Mouse (Mus musculus): ENCODE data around the gene Gopc. TPM values are rescaled to one million over a fixed set of nuclear protein-coding genes. Genes with fewer than 3 reads are reported as not detected.
"Not testable (repeated sequence)": the region's sequence is repeated elsewhere in the genome, so short reads cannot be mapped to it uniquely, and the experiment has no call there.

Gopc gene
- total RNA-seq, 2 experiments from 2014 or later: 17.2 to 17.4 TPM

DNA sequence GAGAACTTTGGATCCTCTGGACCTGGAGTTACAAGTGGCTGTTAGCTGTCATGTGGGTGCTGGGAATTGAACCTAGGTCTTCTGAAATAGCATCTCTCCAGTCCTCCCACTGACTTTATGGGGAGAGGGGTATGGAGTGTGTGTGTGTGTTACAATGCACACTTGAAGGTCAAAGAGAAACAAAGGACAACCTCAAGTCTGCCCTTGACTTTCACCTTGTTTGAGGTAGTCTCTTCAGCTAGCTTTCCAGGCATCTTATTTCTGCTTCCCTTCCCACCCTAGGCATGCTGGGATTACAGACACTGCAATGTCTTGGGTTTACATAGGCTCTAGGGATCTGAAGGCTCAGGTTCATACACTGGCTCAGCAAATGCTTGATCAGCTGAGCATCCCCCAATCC lies 79.7 kb downstream of the Gopc start:
- no peak for ATAC-seq (replicated peaks; ENCODE audit: poor library complexity)

DNA sequence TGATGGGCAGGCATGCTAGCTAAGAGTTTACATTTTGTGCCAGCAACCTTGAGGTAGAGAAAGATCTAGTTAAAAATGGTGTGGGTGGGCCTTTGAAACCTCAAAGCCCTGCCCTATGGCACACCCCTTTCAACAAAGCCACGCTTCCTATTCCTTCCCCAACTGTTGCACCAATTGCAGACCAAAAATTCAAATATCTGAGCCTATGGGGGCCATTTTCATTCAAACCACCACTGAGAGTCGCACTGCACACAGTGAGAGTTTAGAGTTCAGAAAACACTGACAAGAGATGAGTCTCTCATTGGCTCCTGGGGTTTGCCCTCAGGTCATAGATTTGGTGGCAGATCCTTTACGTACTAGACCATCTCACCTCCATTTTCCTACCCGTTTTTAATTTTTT lies 80.2 kb downstream of the Gopc start:
- no peak for ATAC-seq (replicated peaks; ENCODE audit: poor library complexity)

GRCm38 (mm10) chr10:52298568-52298967 lies 83.4 kb downstream of the Gopc start:
- not testable (repeated sequence) for ATAC-seq (replicated peaks; ENCODE audit: poor library complexity)

DNA sequence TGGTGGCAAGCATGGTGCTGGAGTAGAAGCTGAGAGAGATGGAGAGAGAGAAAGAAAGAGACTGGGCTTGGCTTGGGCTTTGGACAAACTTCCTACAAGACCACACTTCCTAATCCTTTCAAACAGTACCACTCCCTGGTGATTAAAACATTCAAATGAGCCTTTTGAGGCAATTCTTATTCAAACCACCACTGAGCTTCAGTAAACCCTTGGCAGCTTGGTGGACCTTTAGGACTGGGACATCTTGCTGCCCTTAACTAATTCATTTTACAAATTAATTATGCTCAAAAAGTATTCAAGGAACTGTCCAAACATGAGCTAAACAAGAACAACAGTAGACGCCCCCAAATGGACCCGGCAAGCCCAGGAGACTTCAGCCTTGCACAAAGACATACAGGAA lies 86.0 kb downstream of the Gopc start:
- no peak for ATAC-seq (replicated peaks; ENCODE audit: poor library complexity)

GRCm38 (mm10) chr10:52293921-52294577 lies 87.9 kb downstream of the Gopc start:
- ATAC-seq (replicated peaks; ENCODE audit: poor library complexity): no peak

DNA sequence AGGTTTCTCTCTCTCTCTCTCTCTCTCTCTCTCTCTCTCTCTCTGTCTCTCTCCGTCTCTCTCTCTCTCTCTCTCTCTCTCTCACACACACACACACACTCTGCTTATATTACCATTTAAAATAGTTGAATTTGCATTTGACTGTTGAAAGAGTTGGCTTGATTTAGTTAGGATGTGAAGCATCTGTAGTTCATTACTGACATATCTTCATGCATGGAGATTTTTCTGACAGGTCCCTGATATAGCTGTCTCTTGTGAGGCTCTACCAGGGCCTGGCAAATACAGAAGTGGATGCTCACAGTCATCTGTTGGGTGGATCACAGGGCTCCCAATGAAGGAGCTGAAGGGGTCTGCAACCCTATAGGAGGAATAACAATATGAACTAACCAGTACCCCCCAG lies 89.5 kb downstream of the Gopc start:
- ATAC-seq (replicated peaks; ENCODE audit: poor library complexity): not testable (repeated sequence)

DNA sequence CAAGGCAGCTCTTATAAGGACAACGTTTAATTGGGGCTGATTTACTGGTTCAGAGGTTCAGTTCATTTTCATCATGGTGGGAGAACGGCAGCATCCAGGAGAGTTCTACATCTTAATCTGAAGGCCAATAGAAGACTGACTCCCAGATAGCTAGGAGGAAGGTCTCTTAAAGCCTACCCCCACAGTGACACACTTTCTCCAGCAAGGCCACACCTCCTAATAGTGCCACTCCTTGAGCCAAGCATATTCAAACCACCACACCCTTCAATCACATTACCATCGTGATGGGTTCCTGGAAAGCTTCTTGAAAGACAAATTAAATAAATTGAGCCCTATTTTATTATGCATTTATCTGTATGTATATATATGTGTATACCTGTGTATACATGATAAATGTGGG lies 92.7 kb downstream of the Gopc start:
- ATAC-seq (replicated peaks; ENCODE audit: poor library complexity): no peak

- no peak for ATAC-seq (replicated peaks; ENCODE audit: poor library complexity)
Measured at GRCm38 (mm10) chr10:52287852-52288533, 93.9 kb downstream of the Gopc start.

Other genes starting within 250 kb of the Gopc start
- not detected in 2 replicates for gene Ros1, start 186.9 kb downstream of the Gopc start, total RNA-seq (2015)
- not detected in 2 replicates for gene Ros1, start 186.9 kb downstream of the Gopc start, total RNA-seq (2017)
- 0.07 and 0.30 TPM in 2 replicates for gene Dcbld1, start 148.5 kb downstream of the Gopc start, total RNA-seq (2015)
- 0.08 and 0.41 TPM in 2 replicates for gene Dcbld1, start 148.5 kb downstream of the Gopc start, total RNA-seq (2017)
- gene Gm26741, start 23.4 kb downstream of the Gopc start, total RNA-seq (2015): not detected in 2 replicates
- not detected in 2 replicates for gene Gm26741, start 23.4 kb downstream of the Gopc start, total RNA-seq (2017)
- not detected in 2 replicates for gene Nepn, start 6.8 kb upstream of the Gopc start, total RNA-seq (2015)
- not detected in 2 replicates for gene Nepn, start 6.8 kb upstream of the Gopc start, total RNA-seq (2017)
- gene Nus1, start 35.4 kb upstream of the Gopc start, total RNA-seq (2015): 33.7 and 37.2 TPM in 2 replicates
- 26.8 and 41.1 TPM in 2 replicates for gene Nus1, start 35.4 kb upstream of the Gopc start, total RNA-seq (2017)